ENCODE assay signal across 9 mouse cellular contexts in the genomic region with DNA sequence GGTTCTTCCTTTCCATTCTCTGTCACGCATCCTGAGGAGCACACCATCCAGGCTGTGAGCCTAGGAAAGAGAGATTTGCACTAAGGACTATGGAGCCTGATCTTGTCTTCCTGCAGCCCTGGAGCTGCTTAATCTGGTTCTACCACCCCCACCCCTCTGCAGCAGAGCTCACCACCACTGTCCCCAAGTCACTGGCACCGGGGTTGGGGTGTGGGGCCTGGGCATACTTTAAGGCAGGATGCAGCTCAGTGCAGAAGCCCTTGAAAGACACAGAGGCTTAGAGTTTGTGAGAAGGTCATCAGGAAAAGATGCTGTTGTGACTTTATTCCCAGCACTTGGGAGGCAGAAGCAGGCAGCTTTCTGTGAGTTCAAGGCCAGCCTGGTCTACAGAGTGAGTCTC.
A peak's percentile ranks its signal among the peaks of the same experiment; 100 is the strongest.
DNase-seq lines count a peak whose midpoint lies in the region; ATAC-seq and TF ChIP-seq lines count a peak whose summit lies in the region.
"Had no signal": no experiment of that assay in that cellular context is flagged by ENCODE, and none has a peak within 500 bp of the region (broad histone marks: within the 10 kb centered on the region; RNA-seq: fewer than 3 reads in every experiment).

No protein-coding gene starts in this region.

- no peak overlapping the region for H3K9ac ChIP-seq in heart, embryonic 12.5 days
- no peak overlapping the region for H3K9ac ChIP-seq in hindbrain, embryonic 12.5 days
- peak overlapping the region; percentile 4; the same call in 1 of the 2 replicates for H3K9ac ChIP-seq in liver, embryonic 16.5 days (ENCODE audit: low read depth, low read length)

- H3K27me3 ChIP-seq in heart, embryonic 12.5 days (replicated peaks), result no peaks in the 10 kb centered on the region
- no peaks in the 10 kb centered on the region for H3K27me3 ChIP-seq in E14TG2a.4 (ENCODE audit: insufficient read depth, low read length)
- H3K27me3 ChIP-seq in hindbrain, embryonic 12.5 days, result no peaks in the 10 kb centered on the region
- H3K27me3 ChIP-seq in liver, embryonic 16.5 days (ENCODE audit: control insufficient read depth, insufficient read depth, low read depth, low read length), result no peaks in the 10 kb centered on the region

- ATAC-seq in heart, embryonic 12.5 days (ENCODE audit: insufficient number of reproducible peaks, low FRiP score), result no peak
- ATAC-seq in hindbrain, embryonic 12.5 days (ENCODE audit: low FRiP score), result no peak
- ATAC-seq in liver, embryonic 16.5 days (ENCODE audit: low read depth), result no peak

- DNase-seq in heart, postnatal 25 days (ENCODE audit: low spot score), result no peak
- no peak for DNase-seq in urinary bladder, adult 18-20 months (ENCODE audit: low spot score in 2 of 2)
- DNase-seq in gastrocnemius, adult 18-20 months (ENCODE audit: low spot score), result no peak
- no peak for DNase-seq in spleen, adult 18-20 months
- DNase-seq: kidney, adult 9 months had no signal

- H3K36me3 ChIP-seq in heart, embryonic 12.5 days, result no peaks in the 10 kb centered on the region
- peaks cover 42% of the 10 kb centered on the region for H3K36me3 ChIP-seq in E14TG2a.4 (ENCODE audit: insufficient read depth, low read length)
- peaks cover 4% of the 10 kb centered on the region; the same call in 1 of the 2 replicates for H3K36me3 ChIP-seq in hindbrain, embryonic 12.5 days
- no peaks in the 10 kb centered on the region for H3K36me3 ChIP-seq in liver, embryonic 16.5 days (ENCODE audit: control insufficient read depth, insufficient read depth)

- H3K4me2 ChIP-seq in heart, embryonic 12.5 days, result peak overlapping the region; percentile 85; the same call in 1 of the 2 replicates
- H3K4me2 ChIP-seq in hindbrain, embryonic 12.5 days (replicated peaks), result peak overlapping the region; percentile 82; the same call in 1 of the 2 replicates
- peak overlapping the region; percentile 76; the same call in 1 of the 2 replicates for H3K4me2 ChIP-seq in liver, embryonic 16.5 days (ENCODE audit: low read depth, low read length)

- H3K27ac ChIP-seq in heart, embryonic 12.5 days (ENCODE audit: poor library complexity, severe bottlenecking), result peak overlapping the region; percentile 24
- no peak overlapping the region for H3K27ac ChIP-seq in hindbrain, embryonic 12.5 days
- no peak overlapping the region; the same call in 1 of the 2 replicates for H3K27ac ChIP-seq in liver, embryonic 16.5 days (ENCODE audit: low read length)

- intact Hi-C loops in heart, postnatal 25 days (cut with DNase I), result no loop called here

- H3K4me1 ChIP-seq in heart, embryonic 12.5 days (replicated peaks), result peaks cover 92% of the 10 kb centered on the region
- peaks cover 94% of the 10 kb centered on the region for H3K4me1 ChIP-seq in E14TG2a.4 (replicated peaks; ENCODE audit: low read depth, low read length)
- peaks cover 74% of the 10 kb centered on the region for H3K4me1 ChIP-seq in hindbrain, embryonic 12.5 days
- peaks cover 90% of the 10 kb centered on the region for H3K4me1 ChIP-seq in liver, embryonic 16.5 days (ENCODE audit: control insufficient read depth, low read depth, low read length)

- H3K4me3 ChIP-seq in heart, embryonic 12.5 days, result no peak overlapping the region
- peak overlapping the region; percentile 85 for H3K4me3 ChIP-seq in E14TG2a.4 (replicated peaks; ENCODE audit: low read length)
- H3K4me3 ChIP-seq in hindbrain, embryonic 12.5 days, result no peak overlapping the region
- no peak overlapping the region; the same call in 1 of the 2 replicates for H3K4me3 ChIP-seq in liver, embryonic 16.5 days (ENCODE audit: low read depth, low read length)

- WGBS in heart, embryonic 12.5 days, result 82% methylated on average over 2 of the region's 2 CpGs
- WGBS in hindbrain, embryonic 12.5 days, result 97% methylated on average over 2 of the region's 2 CpGs
- 43% methylated on average over 2 of the region's 2 CpGs for WGBS in liver, embryonic 16.5 days (ENCODE audit: insufficient replicate concordance)

- no peak for TF ChIP-seq CTCF in E14TG2a.4 (conservative IDR thresholded peaks at IDR 0.05; ENCODE audit: low read length)

- no peaks in the 10 kb centered on the region for H3K9me3 ChIP-seq in heart, embryonic 12.5 days (replicated peaks)
- no peaks in the 10 kb centered on the region for H3K9me3 ChIP-seq in E14TG2a.4 (ENCODE audit: low read length)
- no peaks in the 10 kb centered on the region for H3K9me3 ChIP-seq in hindbrain, embryonic 12.5 days (replicated peaks)
- H3K9me3 ChIP-seq in liver, embryonic 16.5 days (replicated peaks; ENCODE audit: control insufficient read depth, low read length), result no peaks in the 10 kb centered on the region
